Mouse (Mus musculus): ENCODE data around the gene Cep295nl. TPM values are rescaled to one million over a fixed set of nuclear protein-coding genes. Genes with fewer than 3 reads are reported as not detected.
A peak's percentile ranks its signal among the peaks of the same experiment; 100 is the strongest.

Cep295nl gene
- polyA plus RNA-seq, 1 experiment from 2014 or later, result 1.2 TPM

GRCm38 (mm10) chr11:118330777-118331176 lies 11.5 kb downstream of the Cep295nl start:
- no peak overlapping the region for H3K4me2 ChIP-seq
- no peak for ATAC-seq (ENCODE audit: insufficient number of reproducible peaks, low FRiP score, low TSS enrichment, low read depth)
- H3K36me3 ChIP-seq, result peaks cover 44% of the 10 kb centered on the region
- H3K9me3 ChIP-seq, result no peaks in the 10 kb centered on the region
- 95% methylated on average over 16 of the region's 16 CpGs for WGBS
- peaks cover 51% of the 10 kb centered on the region for H3K4me1 ChIP-seq
- no peak overlapping the region for H3K27ac ChIP-seq
- no peak overlapping the region for H3K4me3 ChIP-seq
- H3K9ac ChIP-seq, result no peak overlapping the region
- H3K27me3 ChIP-seq, result no peaks in the 10 kb centered on the region

GRCm38 (mm10) chr11:118330361-118330760 lies 11.9 kb downstream of the Cep295nl start:
- Histone ChIP-seq H3K4me2 (no peak overlapping the region), H3K4me3 (no peak overlapping the region), H3K9me3 (no peaks in the 10 kb centered on the region), H3K27me3 (no peaks in the 10 kb centered on the region), H3K9ac (no peak overlapping the region), H3K27ac (no peak overlapping the region), H3K4me1 (peaks cover 51% of the 10 kb centered on the region), H3K36me3 (peaks cover 44% of the 10 kb centered on the region)
- ATAC-seq (ENCODE audit: insufficient number of reproducible peaks, low FRiP score, low TSS enrichment, low read depth), result no peak
- 93% methylated on average over 14 of the region's 14 CpGs for WGBS

- Histone ChIP-seq H3K4me3 (no peak overlapping the region), H3K9ac (no peak overlapping the region; the same call in 1 of the 2 replicates), H3K27me3 (no peaks in the 10 kb centered on the region), H3K4me2 (no peak overlapping the region), H3K9me3 (no peaks in the 10 kb centered on the region), H3K4me1 (peaks cover 60% of the 10 kb centered on the region), H3K36me3 (peaks cover 41% of the 10 kb centered on the region), H3K27ac (peak overlapping the region; percentile 64; the same call in 1 of the 2 replicates)
- no peak for ATAC-seq (ENCODE audit: insufficient number of reproducible peaks, low FRiP score, low TSS enrichment, low read depth)
- 93% methylated on average over 5 of the region's 5 CpGs for WGBS
Measured at GRCm38 (mm10) chr11:118328947-118329346, 13.4 kb downstream of the Cep295nl start.

GRCm38 (mm10) chr11:118328511-118328910 lies 13.8 kb downstream of the Cep295nl start:
- 83% methylated on average over 6 of the region's 6 CpGs for WGBS
- no peak for ATAC-seq (ENCODE audit: insufficient number of reproducible peaks, low FRiP score, low TSS enrichment, low read depth)
- peak overlapping the region; percentile 92 for H3K27ac ChIP-seq
- H3K9me3 ChIP-seq, result no peaks in the 10 kb centered on the region
- H3K4me1 ChIP-seq, result peaks cover 60% of the 10 kb centered on the region
- H3K36me3 ChIP-seq, result peaks cover 37% of the 10 kb centered on the region
- H3K27me3 ChIP-seq, result no peaks in the 10 kb centered on the region
- H3K4me2 ChIP-seq, result no peak overlapping the region
- no peak overlapping the region; the same call in 1 of the 2 replicates for H3K9ac ChIP-seq
- H3K4me3 ChIP-seq, result no peak overlapping the region

GRCm38 (mm10) chr11:118326991-118327971 lies 15.0 kb downstream of the Cep295nl start:
- Histone ChIP-seq H3K9me3 (no peaks in the 10 kb centered on the region), H3K9ac (no peak overlapping the region), H3K4me2 (peak overlapping the region; percentile 44), H3K4me3 (peak overlapping the region; percentile 17), H3K27me3 (no peaks in the 10 kb centered on the region), H3K27ac (peak overlapping the region; percentile 92), H3K36me3 (peaks cover 25% of the 10 kb centered on the region), H3K4me1 (peaks cover 62% of the 10 kb centered on the region)
- ATAC-seq (ENCODE audit: insufficient number of reproducible peaks, low FRiP score, low TSS enrichment, low read depth), result peak; percentile 71
- 37% methylated on average over 24 of the region's 24 CpGs for WGBS

GRCm38 (mm10) chr11:118326491-118326890 lies 15.8 kb downstream of the Cep295nl start:
- no peak for ATAC-seq (ENCODE audit: insufficient number of reproducible peaks, low FRiP score, low TSS enrichment, low read depth)
- H3K4me1 ChIP-seq, result peaks cover 65% of the 10 kb centered on the region
- H3K27ac ChIP-seq, result peak overlapping the region; percentile 92
- WGBS, result 83% methylated on average over 4 of the region's 4 CpGs
- H3K4me2 ChIP-seq, result peak overlapping the region; percentile 44; the same call in 1 of the 2 replicates
- no peak overlapping the region for H3K4me3 ChIP-seq
- no peaks in the 10 kb centered on the region for H3K27me3 ChIP-seq
- no peaks in the 10 kb centered on the region for H3K9me3 ChIP-seq
- H3K36me3 ChIP-seq, result peaks cover 20% of the 10 kb centered on the region
- H3K9ac ChIP-seq, result no peak overlapping the region

GRCm38 (mm10) chr11:118324541-118324940 lies 17.8 kb downstream of the Cep295nl start:
- Histone ChIP-seq H3K4me2 (0 out of 2 replicates have a peak overlapping the region, but pooled peaks have one; percentile 24), H3K9me3 (no peaks in the 10 kb centered on the region), H3K36me3 (peaks cover 13% of the 10 kb centered on the region), H3K4me1 (peaks cover 67% of the 10 kb centered on the region), H3K27ac (peak overlapping the region; percentile 81), H3K27me3 (no peaks in the 10 kb centered on the region), H3K9ac (no peak overlapping the region), H3K4me3 (no peak overlapping the region)
- peak; percentile 41; the same call in 1 of the 2 replicates for ATAC-seq (ENCODE audit: insufficient number of reproducible peaks, low FRiP score, low TSS enrichment, low read depth)
- WGBS, result 22% methylated on average over 5 of the region's 5 CpGs

GRCm38 (mm10) chr11:118323974-118324373 lies 18.3 kb downstream of the Cep295nl start:
- no peak for ATAC-seq (ENCODE audit: insufficient number of reproducible peaks, low FRiP score, low TSS enrichment, low read depth)
- Histone ChIP-seq H3K36me3 (peaks cover 18% of the 10 kb centered on the region), H3K4me3 (no peak overlapping the region), H3K27ac (peak overlapping the region; percentile 81), H3K27me3 (no peaks in the 10 kb centered on the region), H3K9ac (no peak overlapping the region), H3K4me2 (0 out of 2 replicates have a peak overlapping the region, but pooled peaks have one; percentile 24), H3K4me1 (peaks cover 66% of the 10 kb centered on the region), H3K9me3 (no peaks in the 10 kb centered on the region)
- 77% methylated on average over 5 of the region's 5 CpGs for WGBS

- peaks cover 53% of the 10 kb centered on the region for H3K4me1 ChIP-seq
- H3K27me3 ChIP-seq, result no peaks in the 10 kb centered on the region
- peaks cover 30% of the 10 kb centered on the region for H3K36me3 ChIP-seq
- H3K27ac ChIP-seq, result no peak overlapping the region
- 65% methylated on average over 3 of the region's 3 CpGs for WGBS
- H3K9ac ChIP-seq, result no peak overlapping the region
- ATAC-seq (ENCODE audit: insufficient number of reproducible peaks, low FRiP score, low TSS enrichment, low read depth), result no peak
- no peak overlapping the region for H3K4me3 ChIP-seq
- H3K9me3 ChIP-seq, result no peaks in the 10 kb centered on the region
- no peak overlapping the region for H3K4me2 ChIP-seq
Measured at GRCm38 (mm10) chr11:118322647-118323046, 19.7 kb downstream of the Cep295nl start.

- no peak for ATAC-seq (ENCODE audit: insufficient number of reproducible peaks, low FRiP score, low TSS enrichment, low read depth)
- no peak overlapping the region for H3K4me3 ChIP-seq
Measured at GRCm38 (mm10) chr11:118321971-118322370, 20.3 kb downstream of the Cep295nl start.

GRCm38 (mm10) chr11:118321500-118321899 lies 20.8 kb downstream of the Cep295nl start:
- Histone ChIP-seq H3K4me2 (no peak overlapping the region), H3K27ac (no peak overlapping the region), H3K4me3 (no peak overlapping the region), H3K27me3 (no peaks in the 10 kb centered on the region), H3K9ac (no peak overlapping the region), H3K36me3 (peaks cover 42% of the 10 kb centered on the region), H3K9me3 (no peaks in the 10 kb centered on the region), H3K4me1 (peaks cover 42% of the 10 kb centered on the region)
- 49% methylated on average over 7 of the region's 7 CpGs for WGBS
- no peak for ATAC-seq (ENCODE audit: insufficient number of reproducible peaks, low FRiP score, low TSS enrichment, low read depth)

More at GRCm38 (mm10) chr11:118321971-118322370, 20.3 kb downstream of the Cep295nl start:
- H3K4me1 ChIP-seq, result peaks cover 46% of the 10 kb centered on the region
- peaks cover 37% of the 10 kb centered on the region for H3K36me3 ChIP-seq
- H3K4me2 ChIP-seq, result no peak overlapping the region
- H3K27me3 ChIP-seq, result no peaks in the 10 kb centered on the region
- no peak overlapping the region for H3K27ac ChIP-seq
- H3K9me3 ChIP-seq, result no peaks in the 10 kb centered on the region
- 48% methylated on average over 4 of the region's 4 CpGs for WGBS
- H3K9ac ChIP-seq, result no peak overlapping the region

GRCm38 (mm10) chr11:118318678-118319077 lies 23.6 kb downstream of the Cep295nl start:
- H3K27ac ChIP-seq, result no peak overlapping the region
- WGBS, result 57% methylated on average over 5 of the region's 5 CpGs
- no peak overlapping the region for H3K4me2 ChIP-seq
- ATAC-seq (ENCODE audit: insufficient number of reproducible peaks, low FRiP score, low TSS enrichment, low read depth), result no peak
- peaks cover 61% of the 10 kb centered on the region for H3K36me3 ChIP-seq
- H3K9me3 ChIP-seq, result no peaks in the 10 kb centered on the region
- H3K27me3 ChIP-seq, result no peaks in the 10 kb centered on the region
- no peak overlapping the region for H3K9ac ChIP-seq
- H3K4me1 ChIP-seq, result peaks cover 23% of the 10 kb centered on the region
- no peak overlapping the region for H3K4me3 ChIP-seq
